Mouse (Mus musculus) G1E-ER4 (cell line): ENCODE data around the gene Ccdc96. TPM values are rescaled to one million over a fixed set of nuclear protein-coding genes. Genes with fewer than 3 reads are reported as not detected.

Source experiments
- GATA1 ChIP-seq: IDR thresholded peaks from one replicate; pipeline ENCODE4 v1.8.0; 2012; ENCODE audit warnings: low read length, inconsistent platforms
- polyA plus RNA-seq: library from polyadenylated mRNA; stranded (reverse); fragments of >175 nt; gene quantifications from 2 replicates; pipeline ENCODE4 v1.2.3, GENCODE M21; 2012

Gene Ccdc96
- polyA plus RNA-seq, 1 experiment: 0.23 TPM

DNA sequence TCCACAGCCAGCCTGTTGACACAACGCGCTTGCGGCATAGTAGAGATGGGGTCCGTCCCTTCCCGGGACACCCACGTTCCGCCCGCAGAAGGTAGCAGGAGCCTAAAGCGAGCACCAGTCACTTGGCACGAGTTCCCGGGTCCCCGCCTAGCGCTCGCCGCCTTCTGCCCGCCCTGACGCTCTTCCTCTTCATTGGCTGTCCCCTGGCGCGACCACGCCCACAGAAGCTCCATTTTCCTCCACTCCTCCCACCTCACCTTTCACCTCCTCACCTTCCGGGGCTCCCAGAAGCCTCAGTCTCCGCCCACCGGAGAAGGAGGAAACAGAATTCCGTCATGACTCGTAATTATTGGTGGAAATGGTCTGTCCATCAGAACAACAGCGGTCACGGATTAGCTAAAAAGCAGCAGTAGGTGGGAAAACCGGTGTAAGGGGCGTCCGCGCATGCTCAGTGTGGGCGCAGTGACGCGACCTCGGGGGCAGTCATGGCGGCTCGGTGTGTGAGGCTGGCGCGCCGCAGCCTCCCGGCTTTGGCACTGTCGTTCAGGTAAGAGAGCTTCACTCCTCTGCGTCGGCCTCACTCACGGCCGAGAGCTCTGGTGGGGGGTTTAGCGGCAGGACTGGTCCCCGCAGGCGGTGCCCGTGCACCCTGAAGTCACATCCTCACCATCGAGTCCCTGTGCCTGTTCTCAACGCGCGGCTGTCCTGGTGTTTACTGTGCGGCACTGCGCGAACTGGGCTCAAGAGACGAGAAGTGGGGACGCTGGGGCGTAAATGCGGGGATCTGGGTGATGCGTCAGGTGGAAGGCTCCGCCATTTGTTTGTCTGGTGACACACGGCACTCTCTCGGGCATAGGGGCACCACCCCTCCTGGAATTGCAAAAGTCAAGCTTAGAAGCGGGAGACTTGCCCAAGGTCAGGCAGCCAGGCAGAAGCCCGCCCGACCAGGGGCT, 19.4 kb upstream of the Ccdc96 start, which contains the start of gene Grpel1:
Grpel1 (plus strand) TSS at position 290 of the 953 bp plus-strand sequence.
- no peak for TF ChIP-seq GATA1

DNA sequence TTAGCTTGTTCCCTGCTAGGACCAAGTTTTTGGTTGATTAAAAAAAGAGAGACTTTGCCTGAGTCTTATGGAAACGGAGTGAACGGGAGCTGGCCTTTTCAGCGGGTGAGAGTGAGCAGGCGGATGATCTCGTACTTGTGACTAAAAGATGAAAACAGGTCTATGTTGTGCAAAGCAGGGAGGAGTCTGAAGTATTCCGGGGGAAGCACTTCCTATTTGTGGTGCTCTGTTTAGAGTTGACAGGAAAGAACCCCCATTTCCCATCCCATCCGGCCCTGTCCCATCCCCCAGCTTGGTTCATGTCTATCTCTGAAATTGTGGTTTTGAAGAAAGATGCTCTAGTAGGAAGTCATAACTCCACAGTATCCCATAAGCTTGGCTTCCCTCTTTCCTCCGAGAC, 18.5 kb upstream of the Ccdc96 start:
- TF ChIP-seq GATA1: no peak

DNA sequence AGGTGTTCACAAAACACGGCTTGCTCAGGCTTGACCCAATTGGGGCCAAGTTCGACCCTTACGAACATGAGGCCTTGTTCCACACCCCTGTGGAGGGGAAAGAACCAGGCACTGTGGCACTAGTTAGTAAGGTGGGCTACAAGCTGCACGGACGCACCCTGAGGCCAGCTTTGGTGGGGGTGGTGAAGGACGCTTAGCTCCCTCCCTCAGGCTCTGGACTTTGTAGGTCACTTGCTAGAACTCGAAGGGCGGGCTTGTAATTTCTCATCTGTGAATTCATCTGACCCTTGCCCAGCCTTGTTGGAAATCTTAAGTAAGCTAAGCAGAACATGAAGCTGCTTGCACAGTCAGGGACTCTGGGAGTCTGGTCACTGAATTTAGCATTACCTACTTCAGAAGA, 13.2 kb upstream of the Ccdc96 start:
- TF ChIP-seq GATA1: no peak

DNA sequence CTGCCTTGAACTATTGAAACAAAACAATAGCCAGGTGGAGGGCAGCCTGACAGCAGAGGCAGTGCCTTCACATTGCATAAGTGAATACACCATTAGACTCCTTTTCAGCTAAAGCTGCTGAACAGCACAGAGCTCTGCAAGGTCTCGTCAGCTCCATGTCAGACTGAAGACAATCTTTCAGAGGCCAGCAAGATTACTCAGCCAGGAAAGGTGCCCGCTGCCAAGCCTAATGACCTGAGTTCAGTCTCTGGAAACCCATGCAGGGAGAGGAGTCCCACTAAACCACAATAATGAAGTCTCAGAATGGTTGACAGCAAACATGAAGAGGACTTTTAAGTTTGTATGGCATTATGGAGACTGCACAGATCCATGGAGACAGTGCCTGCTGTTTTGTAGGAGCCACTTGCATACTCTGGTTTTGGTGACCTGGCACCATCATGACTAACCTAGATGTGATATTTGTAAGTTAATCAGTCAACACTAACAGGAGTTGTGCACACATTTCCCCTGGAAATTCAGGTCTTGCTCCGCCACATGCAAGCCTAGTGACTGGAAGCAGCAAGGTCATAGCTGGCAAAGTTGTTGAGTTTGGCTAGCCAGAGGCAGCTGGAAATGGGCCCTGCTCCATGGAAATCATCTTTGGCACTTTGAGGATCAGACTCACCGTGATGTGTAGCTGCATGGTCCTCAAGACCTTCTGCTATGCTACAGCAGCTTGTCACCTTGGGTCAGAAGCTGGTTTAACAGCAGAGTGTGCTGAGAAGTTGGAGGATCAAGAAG, 11.3 kb upstream of the Ccdc96 start:
- no peak for TF ChIP-seq GATA1

DNA sequence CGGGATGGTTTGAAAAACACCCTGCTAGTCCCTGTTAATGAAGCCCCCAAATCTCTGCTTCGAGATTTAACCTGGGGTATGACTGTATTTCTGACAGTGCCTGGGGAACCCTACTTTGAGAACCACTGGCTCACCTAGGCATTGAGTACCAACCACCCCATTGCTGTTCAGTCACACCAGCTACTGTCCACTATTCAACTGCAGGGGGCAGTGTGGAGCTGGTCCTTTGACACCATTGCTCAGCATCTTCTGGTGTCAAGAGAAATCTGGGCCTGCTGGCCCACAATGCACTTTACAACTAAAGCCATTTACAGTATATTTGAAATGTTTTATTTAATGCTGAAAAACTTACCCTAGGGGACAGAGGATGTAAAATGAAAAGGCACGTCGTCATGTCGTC, 10.1 kb upstream of the Ccdc96 start:
- no peak for TF ChIP-seq GATA1

DNA sequence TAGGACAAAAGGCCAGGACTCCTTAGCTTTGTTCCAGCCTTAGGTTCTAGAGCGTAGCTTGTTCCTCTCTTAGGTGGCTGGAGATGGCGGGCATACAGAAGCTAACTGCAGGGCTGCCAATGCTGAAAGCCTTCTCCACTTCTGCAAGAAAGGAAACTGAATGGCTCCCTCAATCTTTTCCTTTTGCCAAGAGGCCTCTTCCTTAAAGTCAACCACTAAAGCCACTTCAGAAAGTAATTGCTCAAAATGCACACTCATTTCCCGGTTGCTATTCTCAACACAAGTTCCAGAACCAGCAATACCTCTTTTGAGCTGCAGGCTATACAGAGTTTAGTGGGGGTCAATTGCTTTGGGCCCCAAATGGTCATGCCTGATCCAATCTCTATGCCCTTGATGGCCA, 6.9 kb upstream of the Ccdc96 start:
- TF ChIP-seq GATA1: no peak

DNA sequence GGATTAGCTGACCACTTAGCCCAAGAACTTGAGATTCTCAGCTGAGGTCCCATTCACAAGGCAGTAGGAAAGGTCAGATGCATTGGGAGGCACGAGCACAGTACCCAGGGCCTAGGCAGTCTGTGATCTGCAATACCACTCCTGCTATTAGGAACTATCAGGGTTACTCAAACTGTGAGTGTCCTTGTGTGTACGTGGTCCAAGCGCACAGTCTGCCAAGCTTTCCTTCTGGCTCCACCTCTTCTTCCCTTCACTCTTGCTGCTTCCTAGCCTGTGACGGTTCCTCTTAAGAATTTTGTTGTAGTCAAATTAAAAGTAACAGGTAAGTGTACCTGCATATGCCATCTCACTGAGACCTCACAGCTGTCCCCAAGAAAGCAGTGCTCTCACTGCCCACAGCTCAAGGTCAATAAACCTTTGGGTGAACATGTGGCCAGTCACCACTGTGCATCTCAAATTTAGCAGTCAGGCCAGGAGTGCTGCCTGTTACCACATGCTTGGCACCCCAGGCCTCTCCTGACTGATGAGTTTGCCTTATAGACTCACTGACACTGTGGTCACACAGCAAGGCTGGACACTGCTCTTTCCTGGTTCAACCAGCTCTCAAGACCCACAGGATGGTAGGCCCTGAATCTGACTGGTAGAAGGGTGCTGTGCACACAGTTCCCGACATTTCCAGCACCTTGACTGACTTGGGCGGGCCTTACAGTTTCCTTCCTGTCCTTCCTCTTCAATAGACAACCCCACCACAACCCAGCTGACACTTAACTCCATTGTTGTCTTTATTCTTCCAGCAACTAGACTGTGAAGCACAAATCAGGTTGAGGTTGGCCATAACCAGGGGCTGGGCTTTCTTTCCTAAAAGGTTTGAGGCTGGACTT, 5.6 kb upstream of the Ccdc96 start:
- TF ChIP-seq GATA1: no peak

DNA sequence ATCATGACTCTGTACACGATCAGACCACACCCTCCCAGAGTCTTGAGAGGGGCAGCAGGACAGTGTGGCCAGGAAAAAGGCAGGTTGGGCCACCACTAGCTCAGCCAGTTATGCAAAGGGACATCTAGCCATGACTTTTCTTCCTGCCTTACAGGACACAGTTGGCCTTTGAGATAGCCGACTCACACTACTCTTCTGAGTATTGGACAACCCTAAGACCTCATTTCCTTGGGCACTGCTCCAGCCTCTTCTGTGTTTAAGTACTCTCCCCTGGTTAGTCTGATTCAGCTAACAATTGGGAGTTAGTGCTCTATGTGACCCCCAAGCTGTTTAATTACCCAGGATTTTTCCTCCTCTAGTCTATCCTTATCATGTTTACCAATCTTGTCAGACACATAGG, 4.7 kb upstream of the Ccdc96 start:
- TF ChIP-seq GATA1: no peak

DNA sequence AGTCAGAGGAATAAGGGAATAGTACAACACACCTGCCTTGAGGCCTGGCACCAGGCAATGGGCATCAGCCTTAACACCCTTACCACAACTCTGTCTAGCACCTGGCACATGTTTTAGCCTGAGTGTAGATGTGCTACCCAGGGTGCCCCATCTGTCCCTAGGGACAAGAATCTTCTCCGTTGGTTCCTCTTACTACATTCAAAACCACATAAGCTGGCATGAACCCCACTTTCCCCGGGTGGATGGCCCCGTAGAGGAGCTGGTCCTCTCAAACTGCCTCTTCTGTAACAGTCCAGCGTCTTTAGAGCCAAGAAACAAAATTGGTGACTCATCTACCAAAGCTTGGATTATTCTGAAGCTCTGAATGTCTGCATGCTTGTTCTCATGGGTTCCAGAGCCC, 4.0 kb upstream of the Ccdc96 start:
- no peak for TF ChIP-seq GATA1

DNA sequence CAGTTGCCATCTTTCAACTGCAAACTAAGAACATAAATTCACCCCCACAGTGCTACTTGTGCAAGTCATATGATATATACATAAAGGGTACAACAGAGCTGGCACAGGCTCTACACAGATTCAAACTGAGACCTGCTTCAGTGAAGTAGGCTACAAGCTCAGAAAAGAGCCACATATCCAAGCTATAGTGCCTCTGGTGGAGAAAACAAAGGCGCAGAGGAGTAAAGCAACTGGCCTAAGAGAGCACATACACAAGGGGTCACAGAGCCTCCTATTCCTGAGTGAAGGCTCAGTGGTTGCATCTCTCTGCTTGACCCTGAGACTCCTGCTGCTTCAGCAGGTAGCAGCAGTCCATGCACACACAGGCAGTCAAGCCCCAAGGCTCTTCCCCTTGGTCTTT, 3.3 kb upstream of the Ccdc96 start:
- TF ChIP-seq GATA1: no peak

DNA sequence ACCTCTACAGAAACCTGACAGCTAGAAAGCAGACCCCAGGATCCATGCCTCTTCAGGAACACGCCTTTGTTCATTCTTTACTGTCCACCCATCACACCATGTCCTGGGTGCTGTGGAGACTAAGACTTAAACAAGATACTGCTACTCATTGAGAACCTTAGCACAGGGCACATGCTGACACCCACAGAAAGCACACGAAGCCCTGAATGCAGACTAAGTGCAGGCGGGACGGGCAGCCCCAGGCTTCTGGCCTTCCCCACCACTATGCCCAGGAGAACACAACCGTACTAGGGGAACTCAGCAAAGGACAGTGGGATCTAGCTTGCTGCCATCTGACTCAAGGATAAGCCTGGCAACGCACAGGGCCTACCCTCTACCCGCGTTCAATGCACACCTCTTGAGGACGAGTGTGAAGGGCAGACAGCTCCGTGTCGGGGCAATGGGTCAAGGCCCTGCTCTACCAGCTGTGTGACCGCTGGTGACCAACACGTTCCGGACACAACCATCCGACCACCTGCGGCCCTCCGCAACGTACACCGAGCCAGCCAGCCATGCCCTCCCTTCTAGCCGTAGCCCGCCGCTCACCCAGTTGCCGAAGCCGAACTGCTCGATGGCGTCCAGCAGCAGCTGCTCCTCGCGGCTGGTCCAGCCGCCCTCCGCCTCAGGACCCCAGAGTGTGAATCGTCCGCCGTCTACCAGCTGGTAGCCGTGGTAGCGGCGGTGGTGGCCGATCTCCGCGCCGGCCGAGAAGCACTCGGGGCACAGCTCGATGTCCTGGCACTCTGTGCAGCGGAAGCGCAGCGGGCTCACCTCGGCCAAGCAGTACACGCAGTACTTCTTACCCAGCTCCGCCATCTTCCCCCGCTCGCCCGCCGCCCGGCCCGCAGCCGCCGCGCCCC, 936 bp upstream of the Ccdc96 start:
- TF ChIP-seq GATA1: no peak

DNA sequence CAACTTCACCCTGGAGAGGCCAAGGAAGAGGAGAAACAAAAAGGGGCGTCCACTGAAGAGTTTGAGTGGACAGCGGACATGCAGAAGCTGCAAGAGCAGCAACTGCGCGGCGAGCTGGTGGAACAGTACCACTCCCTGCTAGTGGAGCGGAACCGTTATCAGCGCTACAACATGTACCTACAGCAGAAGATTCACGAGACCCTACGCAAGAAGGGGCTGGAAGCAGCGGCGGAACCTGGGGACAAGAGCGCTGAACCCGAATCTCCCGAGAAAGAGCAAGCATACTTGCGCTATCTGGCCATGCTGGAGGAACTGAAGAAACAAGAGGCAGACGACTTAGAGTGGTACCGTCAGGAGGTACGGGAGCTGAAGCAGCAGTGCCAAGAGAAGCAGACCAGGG, 918 bp downstream of the Ccdc96 start:
- TF ChIP-seq GATA1: no peak

DNA sequence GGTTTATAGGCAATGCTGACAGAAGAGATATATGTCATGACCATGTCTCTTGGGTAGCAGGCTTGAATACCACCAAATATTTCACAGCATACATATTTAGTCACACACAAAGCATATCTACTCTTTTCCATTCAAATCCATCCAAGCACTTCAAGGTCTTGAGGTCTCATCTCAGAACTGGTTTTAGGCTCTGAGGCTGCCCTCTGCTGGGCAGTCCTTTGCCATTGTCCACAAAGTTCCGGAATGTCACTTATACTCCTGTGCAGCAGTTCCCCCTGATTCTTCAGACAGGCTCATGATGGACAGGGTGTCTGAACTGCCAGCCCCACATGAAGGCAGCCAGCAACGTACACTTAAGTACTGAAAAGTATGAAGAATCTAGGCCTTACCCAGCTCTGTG, 4.8 kb downstream of the Ccdc96 start:
- no peak for TF ChIP-seq GATA1

DNA sequence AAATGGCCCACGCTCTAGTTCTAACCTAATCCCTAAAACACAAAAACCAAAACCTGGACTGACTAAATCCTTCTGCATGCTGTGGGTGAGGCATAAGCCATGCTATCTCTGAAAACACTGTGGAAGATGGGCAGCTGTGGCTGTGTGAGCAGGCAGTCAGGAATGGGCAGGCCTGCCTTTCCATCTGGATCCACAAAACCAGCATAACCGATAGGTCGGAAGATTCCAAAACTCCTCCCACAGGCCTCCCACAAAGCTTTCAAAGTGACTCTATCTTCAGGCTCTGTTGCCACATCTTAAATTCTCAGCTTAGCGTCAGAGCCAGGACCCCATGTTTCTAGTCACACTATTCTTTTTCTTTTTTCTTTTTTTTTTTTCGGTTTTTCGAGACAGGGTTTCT, 9.5 kb downstream of the Ccdc96 start:
- TF ChIP-seq GATA1: no peak
